Mouse (Mus musculus): ENCODE data around the gene Pgd. TPM values are rescaled to one million over a fixed set of nuclear protein-coding genes. Genes with fewer than 3 reads are reported as not detected.
"Not testable (repeated sequence)": the region's sequence is repeated elsewhere in the genome, so short reads cannot be mapped to it uniquely, and the experiment has no call there.

Gene Pgd
- 73.5 and 73.9 TPM in 2 replicates for polyA plus RNA-seq (2015; fragmentation: Nextera tagmentation; extraction: Ambion mirVana)

GRCm38 (mm10) chr4:149166215-149166946 is at the start of gene Pgd:
Gene Pgd, minus strand, starts transcription at chr4:149166771.
- Histone ChIP-seq H3K9ac (peak within 1 kb of the TSS; percentile 76), H3K9me3 (replicated peaks) (no peaks in the 10 kb centered on the region), H3K36me3 (replicated peaks) (peaks cover 11% of the 10 kb centered on the region), H3K27me3 (no peaks in the 10 kb centered on the region), H3K4me2 (peak within 1 kb of the TSS; percentile 97), H3K4me3 (replicated peaks) (peak within 1 kb of the TSS; percentile 77), H3K4me1 (replicated peaks) (peaks cover 70% of the 10 kb centered on the region), H3K27ac (replicated peaks) (peak within 1 kb of the TSS; percentile 83)
- ATAC-seq (ENCODE audit: insufficient read depth): peak; percentile 98
- under 1% methylated on average over 59 of the region's 59 CpGs for WGBS (ENCODE audit: insufficient replicate concordance)

- H3K9me3 ChIP-seq (replicated peaks): no peaks in the 10 kb centered on the region
- no peak overlapping the region for H3K9ac ChIP-seq
- 75% methylated on average over 9 of the region's 9 CpGs for WGBS (ENCODE audit: insufficient replicate concordance)
- no peak overlapping the region for H3K27ac ChIP-seq (replicated peaks)
- H3K4me3 ChIP-seq (replicated peaks): no peak overlapping the region
- no peaks in the 10 kb centered on the region; the same call in 1 of the 2 replicates for H3K4me1 ChIP-seq (replicated peaks)
- no peaks in the 10 kb centered on the region for H3K27me3 ChIP-seq
- ATAC-seq (ENCODE audit: insufficient read depth): no peak
- peaks cover 33% of the 10 kb centered on the region for H3K36me3 ChIP-seq (replicated peaks)
- no peak overlapping the region for H3K4me2 ChIP-seq
Observed at GRCm38 (mm10) chr4:149215982-149216381, 49.4 kb upstream of the Pgd start.

GRCm38 (mm10) chr4:149215397-149215796 is 48.8 kb upstream of the Pgd start:
- 54% methylated on average over 2 of the region's 2 CpGs for WGBS (ENCODE audit: insufficient replicate concordance)
- Histone ChIP-seq H3K9ac (no peak overlapping the region), H3K27ac (replicated peaks) (no peak overlapping the region), H3K4me2 (no peak overlapping the region), H3K4me1 (replicated peaks) (no peaks in the 10 kb centered on the region; the same call in 1 of the 2 replicates), H3K36me3 (replicated peaks) (peaks cover 34% of the 10 kb centered on the region), H3K27me3 (no peaks in the 10 kb centered on the region), H3K9me3 (replicated peaks) (no peaks in the 10 kb centered on the region), H3K4me3 (replicated peaks) (no peak overlapping the region)
- ATAC-seq (ENCODE audit: insufficient read depth): no peak

DNA sequence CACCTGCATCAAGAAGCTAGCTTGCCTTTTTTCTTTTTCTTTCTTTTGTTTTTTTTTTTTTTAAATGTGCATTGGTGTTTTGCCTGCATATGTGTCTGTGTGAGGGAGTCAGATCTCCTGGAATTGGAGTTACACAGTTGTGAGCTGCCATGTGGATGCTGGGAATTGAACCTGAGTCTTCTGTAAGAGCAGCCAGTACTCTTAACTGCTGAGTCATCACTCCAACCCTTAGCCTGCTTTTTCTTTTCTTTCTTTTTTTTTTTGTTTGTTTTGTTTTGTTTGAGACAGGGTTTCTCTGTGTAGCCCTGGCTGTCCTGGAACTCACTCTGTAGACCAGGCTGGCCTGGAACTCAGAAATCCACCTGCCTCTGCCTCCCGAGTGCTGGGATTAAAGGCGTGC is 47.9 kb upstream of the Pgd start:
- 84% methylated on average over 2 of the region's 2 CpGs for WGBS (ENCODE audit: insufficient replicate concordance)
- not testable (repeated sequence) for H3K4me2 ChIP-seq; H3K4me3 ChIP-seq (replicated peaks); H3K9ac ChIP-seq; H3K9me3 ChIP-seq (replicated peaks); H3K27me3 ChIP-seq; ATAC-seq (ENCODE audit: insufficient read depth); H3K4me1 ChIP-seq (replicated peaks); H3K27ac ChIP-seq (replicated peaks)
- peaks cover 33% of the 10 kb centered on the region for H3K36me3 ChIP-seq (replicated peaks)

GRCm38 (mm10) chr4:149213466-149213865 is 46.9 kb upstream of the Pgd start:
- 79% methylated on average over 9 of the region's 9 CpGs for WGBS (ENCODE audit: insufficient replicate concordance)
- Histone ChIP-seq H3K9ac (no peak overlapping the region), H3K4me1 (replicated peaks) (no peaks in the 10 kb centered on the region; the same call in 1 of the 2 replicates), H3K4me3 (replicated peaks) (no peak overlapping the region), H3K27ac (replicated peaks) (no peak overlapping the region), H3K36me3 (replicated peaks) (peaks cover 33% of the 10 kb centered on the region), H3K27me3 (no peaks in the 10 kb centered on the region), H3K4me2 (no peak overlapping the region), H3K9me3 (replicated peaks) (no peaks in the 10 kb centered on the region)
- ATAC-seq (ENCODE audit: insufficient read depth): no peak

DNA sequence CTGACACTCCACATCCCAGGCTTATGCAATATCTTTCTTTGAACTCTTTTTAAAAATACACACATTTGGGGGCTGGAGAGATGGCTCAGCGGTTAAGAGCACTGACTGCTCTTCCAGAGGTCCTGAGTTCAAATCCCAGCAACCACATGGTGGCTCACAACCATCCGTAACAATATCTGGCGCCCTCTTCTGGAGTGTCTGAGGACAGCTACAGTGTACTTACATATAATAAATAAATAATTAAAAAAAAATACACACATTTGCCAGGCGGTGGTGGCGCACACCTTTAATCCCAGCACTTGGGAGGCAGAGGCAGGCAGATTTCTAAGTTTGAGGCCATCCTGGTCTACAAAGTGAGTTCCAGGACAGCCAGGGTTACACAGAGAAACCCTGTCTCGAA is 44.9 kb upstream of the Pgd start:
- not testable (repeated sequence) for H3K4me2 ChIP-seq; H3K4me1 ChIP-seq (replicated peaks); H3K4me3 ChIP-seq (replicated peaks); H3K9ac ChIP-seq; H3K27me3 ChIP-seq; H3K9me3 ChIP-seq (replicated peaks); ATAC-seq (ENCODE audit: insufficient read depth); H3K27ac ChIP-seq (replicated peaks)
- H3K36me3 ChIP-seq (replicated peaks): peaks cover 39% of the 10 kb centered on the region
- WGBS (ENCODE audit: insufficient replicate concordance): 70% methylated on average over 6 of the region's 6 CpGs

DNA sequence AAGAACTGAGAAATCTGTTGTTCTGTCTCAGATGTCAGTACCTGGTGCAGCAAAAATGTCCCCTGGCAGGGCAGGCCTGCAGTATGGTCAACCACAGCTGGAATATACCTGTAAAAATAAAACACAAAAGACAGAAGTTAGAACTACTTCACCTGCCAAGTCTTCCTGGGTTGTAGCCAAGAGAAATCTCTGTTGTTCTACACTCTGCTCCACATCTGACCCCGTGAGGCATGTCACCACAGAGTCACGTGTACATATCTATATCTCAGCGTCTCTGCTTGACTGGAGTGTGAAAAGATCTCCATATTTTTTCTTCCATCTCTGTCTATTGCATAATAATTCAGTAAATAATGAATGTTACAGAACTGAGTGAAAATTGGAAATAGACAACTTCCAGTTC is 35.9 kb upstream of the Pgd start:
- Histone ChIP-seq H3K9ac (no peak overlapping the region), H3K9me3 (replicated peaks) (no peaks in the 10 kb centered on the region), H3K27ac (replicated peaks) (no peak overlapping the region), H3K27me3 (no peaks in the 10 kb centered on the region), H3K4me1 (replicated peaks) (no peaks in the 10 kb centered on the region), H3K36me3 (replicated peaks) (peaks cover 3% of the 10 kb centered on the region; the same call in 1 of the 2 replicates), H3K4me2 (no peak overlapping the region), H3K4me3 (replicated peaks) (no peak overlapping the region)
- 58% methylated on average over 3 of the region's 3 CpGs for WGBS (ENCODE audit: insufficient replicate concordance)
- ATAC-seq (ENCODE audit: insufficient read depth): no peak

DNA sequence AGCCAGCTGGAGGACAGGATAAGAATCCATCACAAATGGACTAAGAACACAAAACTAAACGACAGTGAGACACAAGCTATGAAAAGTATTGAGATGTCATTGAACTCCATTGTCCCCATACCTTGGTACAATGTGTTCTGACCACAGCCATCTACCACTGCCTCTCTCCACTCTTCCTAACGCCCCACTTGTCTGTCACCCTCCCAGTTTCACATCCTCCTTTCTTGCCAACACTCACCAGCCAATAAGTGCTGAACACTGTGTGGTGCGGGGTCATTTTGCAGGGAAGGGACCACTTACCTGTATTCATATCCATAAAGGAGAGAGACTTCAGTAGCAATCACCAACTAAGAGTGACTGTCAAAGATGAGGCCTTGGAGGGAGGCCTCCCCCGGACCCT is 34.5 kb upstream of the Pgd start:
- Histone ChIP-seq H3K27ac (replicated peaks) (no peak overlapping the region), H3K27me3 (no peaks in the 10 kb centered on the region), H3K9ac (no peak overlapping the region), H3K36me3 (replicated peaks) (0 out of 2 replicates have a peak, but pooled peaks cover 5% of the 10 kb centered on the region), H3K4me1 (replicated peaks) (no peaks in the 10 kb centered on the region), H3K4me2 (no peak overlapping the region), H3K4me3 (replicated peaks) (no peak overlapping the region), H3K9me3 (replicated peaks) (no peaks in the 10 kb centered on the region)
- 59% methylated on average over 4 of the region's 4 CpGs for WGBS (ENCODE audit: insufficient replicate concordance)
- no peak for ATAC-seq (ENCODE audit: insufficient read depth)

DNA sequence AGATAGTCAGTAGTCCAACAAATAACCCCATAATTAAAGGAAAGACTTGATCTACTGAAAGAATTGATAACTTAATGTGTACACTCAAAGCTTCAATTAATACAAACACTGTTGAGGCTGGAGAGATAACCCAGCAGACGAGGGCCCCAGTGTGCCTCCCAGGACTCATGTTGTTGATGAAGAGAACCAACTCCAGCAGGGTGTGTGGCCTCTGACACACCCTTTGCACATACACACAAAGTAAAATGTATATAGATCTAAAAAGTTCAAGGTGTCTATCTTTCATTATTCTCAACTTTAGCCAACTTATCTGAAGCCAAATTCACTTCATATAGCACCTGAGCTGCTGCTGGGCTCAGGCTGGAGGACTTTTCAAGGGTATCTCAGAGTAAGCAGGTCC is 30.6 kb upstream of the Pgd start:
- H3K4me1 ChIP-seq (replicated peaks): no peaks in the 10 kb centered on the region
- no peak overlapping the region for H3K4me2 ChIP-seq
- no peak for ATAC-seq (ENCODE audit: insufficient read depth)
- 21% methylated on average over 1 of the region's 1 CpGs for WGBS (ENCODE audit: insufficient replicate concordance)
- H3K36me3 ChIP-seq (replicated peaks): 0 out of 2 replicates have a peak, but pooled peaks cover 3% of the 10 kb centered on the region
- H3K9ac ChIP-seq: no peak overlapping the region
- no peaks in the 10 kb centered on the region for H3K9me3 ChIP-seq (replicated peaks)
- no peak overlapping the region for H3K27ac ChIP-seq (replicated peaks)
- H3K27me3 ChIP-seq: no peaks in the 10 kb centered on the region
- H3K4me3 ChIP-seq (replicated peaks): no peak overlapping the region

- no peak overlapping the region for H3K4me2 ChIP-seq
- H3K27ac ChIP-seq (replicated peaks): no peak overlapping the region
- no peaks in the 10 kb centered on the region; the same call in 1 of the 2 replicates for H3K4me1 ChIP-seq (replicated peaks)
- H3K4me3 ChIP-seq (replicated peaks): no peak overlapping the region
- no peak overlapping the region for H3K9ac ChIP-seq
- H3K9me3 ChIP-seq (replicated peaks): no peaks in the 10 kb centered on the region
- peaks cover 9% of the 10 kb centered on the region; the same call in 1 of the 2 replicates for H3K36me3 ChIP-seq (replicated peaks)
- 55% methylated on average over 7 of the region's 7 CpGs for WGBS (ENCODE audit: insufficient replicate concordance)
- no peak for ATAC-seq (ENCODE audit: insufficient read depth)
- no peaks in the 10 kb centered on the region for H3K27me3 ChIP-seq
Observed at GRCm38 (mm10) chr4:149191103-149191502, 24.5 kb upstream of the Pgd start.

- no peak for ATAC-seq (ENCODE audit: insufficient read depth)
- no peaks in the 10 kb centered on the region for H3K27me3 ChIP-seq
- no peak overlapping the region for H3K4me3 ChIP-seq (replicated peaks)
- H3K9me3 ChIP-seq (replicated peaks): no peaks in the 10 kb centered on the region
- peaks cover 14% of the 10 kb centered on the region; the same call in 1 of the 2 replicates for H3K36me3 ChIP-seq (replicated peaks)
- no peak overlapping the region for H3K4me2 ChIP-seq
- 61% methylated on average over 2 of the region's 2 CpGs for WGBS (ENCODE audit: insufficient replicate concordance)
- no peaks in the 10 kb centered on the region; the same call in 1 of the 2 replicates for H3K4me1 ChIP-seq (replicated peaks)
- no peak overlapping the region for H3K27ac ChIP-seq (replicated peaks)
- H3K9ac ChIP-seq: no peak overlapping the region
Observed at GRCm38 (mm10) chr4:149188563-149188962, 22.0 kb upstream of the Pgd start.

Measured in liver, embryonic 15.5 days (tissue).